Mouse (Mus musculus) embryonic facial prominence, embryonic 15.5 days (tissue): ENCODE measurements around the gene Gm21981. TPM values are rescaled to one million over a fixed set of nuclear protein-coding genes. Genes with fewer than 3 reads are reported as not detected.

ENCODE experiments used
- ATAC-seq: fragments of 200-750 bp; cut with Nextera tagmentation; 2 replicates; pipeline ENCODE4 v1.8.0; 2017; ENCODE audit warnings: low read depth, moderate TSS enrichment; ENCODE audit not compliant: insufficient number of reproducible peaks, low FRiP score, low TSS enrichment
- H3K27ac ChIP-seq: fragments of 300-500 bp; sonication (generic); replicated peaks from 2 replicates; pipeline ENCODE4 v1.5.1; 2015; ENCODE audit warnings: mild to moderate bottlenecking, inconsistent platforms
- H3K27me3 ChIP-seq: fragments of 300-500 bp; sonication (generic); 2 replicates; pipeline ENCODE4 v1.6.1; 2015; ENCODE audit warnings: inconsistent platforms
- H3K36me3 ChIP-seq: fragments of 300-500 bp; sonication (generic); 2 replicates; pipeline ENCODE4 v1.6.1; 2015; ENCODE audit warnings: mild to moderate bottlenecking, inconsistent platforms
- H3K4me1 ChIP-seq: fragments of 300-500 bp; sonication (generic); 2 replicates; pipeline ENCODE4 v1.6.1; 2015; ENCODE audit warnings: inconsistent platforms
- H3K4me2 ChIP-seq: fragments of 300-500 bp; sonication (generic); replicated peaks from 2 replicates; pipeline ENCODE4 v1.6.1; 2015; ENCODE audit warnings: mild to moderate bottlenecking, inconsistent platforms
- H3K4me3 ChIP-seq: fragments of 300-500 bp; sonication (generic); replicated peaks from 2 replicates; pipeline ENCODE4 v1.5.1; 2015; ENCODE audit warnings: mild to moderate bottlenecking, inconsistent platforms
- H3K9ac ChIP-seq: fragments of 300-500 bp; sonication (generic); 2 replicates; pipeline ENCODE4 v1.6.1; 2015; ENCODE audit warnings: inconsistent platforms
- H3K9me3 ChIP-seq: fragments of 300-500 bp; sonication (generic); replicated peaks from 2 replicates; pipeline ENCODE4 v1.6.1; 2016; ENCODE audit warnings: inconsistent platforms
- WGBS: fragments of 180-500 bp; shearing (Covaris S2); methylation state at CpG from one replicate; pipeline ENCODE4 v1.1.7; 2015; 5-methylcytosine and 5-hydroxymethylcytosine counted together
- polyA plus RNA-seq: library from polyadenylated mRNA; unstranded; fragments of >200 nt; fragmentation: Nextera tagmentation; extraction: Ambion mirVana; gene quantifications from 2 replicates; pipeline ENCODE4 v1.2.1, GENCODE M21; 2015

Gm21981 gene
- 0.12 and 0.24 TPM in 2 replicates for polyA plus RNA-seq

DNA sequence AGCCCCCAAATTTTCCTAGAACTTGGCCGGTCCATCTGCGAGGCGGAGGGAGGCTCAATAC lies at the start of gene Gm21981:
TSS of gene Gm21981 (minus strand) at position 14 of the 61 bp plus-strand sequence.
- H3K4me2 ChIP-seq = peak within 1 kb of the TSS; percentile 89
- no peak for ATAC-seq
- H3K4me1 ChIP-seq = peaks cover 21% of the 10 kb centered on the region
- H3K27ac ChIP-seq = peak within 1 kb of the TSS; percentile 45
- peak within 1 kb of the TSS; percentile 79 for H3K4me3 ChIP-seq
- H3K36me3 ChIP-seq = 0 out of 2 replicates have a peak, but pooled peaks cover 5% of the 10 kb centered on the region
- WGBS = 0% methylated on average over 3 of the region's 3 CpGs
- peak within 1 kb of the TSS; percentile 78 for H3K9ac ChIP-seq
- no peaks in the 10 kb centered on the region for H3K27me3 ChIP-seq
- H3K9me3 ChIP-seq = no peaks in the 10 kb centered on the region

- H3K4me1 ChIP-seq = peaks cover 18% of the 10 kb centered on the region
- no peak overlapping the region for H3K4me2 ChIP-seq
- ATAC-seq = no peak
- no peak overlapping the region for H3K27ac ChIP-seq
- no peaks in the 10 kb centered on the region for H3K9me3 ChIP-seq
- no peaks in the 10 kb centered on the region for H3K36me3 ChIP-seq
- H3K4me3 ChIP-seq = no peak overlapping the region
- H3K9ac ChIP-seq = no peak overlapping the region
- WGBS = 34% methylated on average over 16 of the region's 16 CpGs
- no peaks in the 10 kb centered on the region for H3K27me3 ChIP-seq
Observed at GRCm38 (mm10) chr17:47742991-47743734, 48.9 kb upstream of the Gm21981 start.

DNA sequence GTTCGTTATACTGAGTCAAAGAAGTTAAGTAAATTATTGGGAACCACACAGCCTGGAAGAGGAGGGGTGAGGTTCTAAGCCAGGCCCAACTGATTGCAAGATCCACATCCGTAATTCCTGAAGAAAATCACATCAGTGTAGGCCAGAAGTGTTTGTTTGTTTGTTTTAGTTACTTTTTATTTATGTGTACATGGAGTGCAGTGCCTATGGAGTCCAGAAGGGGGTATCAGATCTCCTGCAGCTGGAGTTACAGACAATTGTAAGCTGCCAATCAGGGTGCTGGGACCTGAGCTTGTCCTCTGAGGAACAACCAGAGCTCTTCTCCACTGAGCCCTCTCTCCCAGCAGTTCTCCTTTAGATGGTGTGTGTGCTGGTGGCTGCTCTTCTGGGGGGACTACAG lies 45.9 kb upstream of the Gm21981 start:
- no peak overlapping the region for H3K27ac ChIP-seq
- no peaks in the 10 kb centered on the region for H3K9me3 ChIP-seq
- H3K4me2 ChIP-seq = no peak overlapping the region
- WGBS = 56% methylated on average over 2 of the region's 2 CpGs
- no peak for ATAC-seq
- H3K4me3 ChIP-seq = no peak overlapping the region
- H3K27me3 ChIP-seq = no peaks in the 10 kb centered on the region
- H3K9ac ChIP-seq = no peak overlapping the region
- H3K4me1 ChIP-seq = peaks cover 22% of the 10 kb centered on the region
- no peaks in the 10 kb centered on the region for H3K36me3 ChIP-seq

DNA sequence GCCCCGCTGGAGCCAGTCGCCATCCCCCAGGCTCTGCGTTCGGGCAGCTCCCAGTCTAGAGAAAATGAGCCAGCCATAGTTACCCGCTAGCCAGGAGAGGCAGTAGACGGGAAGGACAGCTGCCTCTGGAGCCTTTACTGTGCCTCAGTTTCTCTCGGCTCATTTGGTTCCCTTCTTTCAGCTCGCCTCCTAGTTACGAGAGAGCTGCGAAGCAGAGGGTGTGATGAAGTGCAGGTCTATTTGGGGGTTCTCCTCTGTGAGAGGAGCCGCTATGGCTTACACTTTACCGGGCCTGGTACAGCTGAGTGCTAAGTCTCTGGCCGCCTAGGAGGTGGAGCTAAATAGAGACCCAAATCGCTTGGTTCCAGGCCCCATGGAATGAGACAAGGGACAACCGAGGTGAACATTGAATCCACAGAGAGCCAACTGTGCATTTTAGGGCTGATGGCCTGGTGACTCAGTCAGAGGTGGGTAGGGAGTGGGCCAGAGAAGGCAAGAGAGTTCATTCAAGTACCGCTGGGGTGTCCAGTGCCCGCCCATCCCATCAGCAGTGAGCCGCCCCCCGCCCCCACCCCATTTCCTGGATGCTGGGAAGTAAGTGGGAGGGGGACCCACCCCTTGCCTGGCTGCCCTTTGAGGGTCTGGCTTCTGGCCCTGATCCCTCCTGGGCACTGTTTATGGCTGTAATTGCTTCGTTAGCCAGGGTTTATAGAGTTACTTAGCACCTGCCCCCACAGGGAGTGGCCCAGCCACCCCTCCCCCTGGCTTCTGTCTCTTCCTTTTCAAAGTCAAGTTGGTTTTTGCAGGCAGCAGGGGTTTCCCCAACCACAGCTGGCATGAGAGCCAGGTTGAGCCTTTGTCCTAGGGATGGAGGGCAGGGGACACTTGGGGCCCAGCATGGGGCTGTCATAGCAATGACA lies 44.9 kb upstream of the Gm21981 start:
- Histone ChIP-seq H3K36me3 (no peaks in the 10 kb centered on the region), H3K9ac (peak overlapping the region; percentile 68), H3K4me3 (peak overlapping the region; percentile 82), H3K4me1 (peaks cover 22% of the 10 kb centered on the region), H3K27ac (peak overlapping the region; percentile 84), H3K27me3 (no peaks in the 10 kb centered on the region), H3K9me3 (no peaks in the 10 kb centered on the region), H3K4me2 (peak overlapping the region; percentile 97)
- WGBS = 7% methylated on average over 19 of the region's 20 CpGs
- ATAC-seq = no peak

- Histone ChIP-seq H3K36me3 (no peaks in the 10 kb centered on the region), H3K4me1 (peaks cover 22% of the 10 kb centered on the region), H3K9me3 (no peaks in the 10 kb centered on the region), H3K4me3 (peak overlapping the region; percentile 82), H3K27ac (peak overlapping the region; percentile 84), H3K9ac (peak overlapping the region; percentile 68), H3K27me3 (no peaks in the 10 kb centered on the region), H3K4me2 (peak overlapping the region; percentile 97)
- ATAC-seq = peak; percentile 52
- under 1% methylated on average over 59 of the region's 61 CpGs for WGBS
Observed at GRCm38 (mm10) chr17:47738066-47738878, 44.0 kb upstream of the Gm21981 start.

- Histone ChIP-seq H3K9me3 (no peaks in the 10 kb centered on the region), H3K36me3 (no peaks in the 10 kb centered on the region), H3K4me3 (peak overlapping the region; percentile 82), H3K9ac (peak overlapping the region; percentile 68), H3K4me1 (peaks cover 22% of the 10 kb centered on the region), H3K4me2 (peak overlapping the region; percentile 97), H3K27me3 (no peaks in the 10 kb centered on the region), H3K27ac (peak overlapping the region; percentile 84)
- WGBS = under 1% methylated on average over 59 of the region's 60 CpGs
- ATAC-seq = peak; percentile 90
Observed at GRCm38 (mm10) chr17:47737271-47738065, 43.2 kb upstream of the Gm21981 start.

DNA sequence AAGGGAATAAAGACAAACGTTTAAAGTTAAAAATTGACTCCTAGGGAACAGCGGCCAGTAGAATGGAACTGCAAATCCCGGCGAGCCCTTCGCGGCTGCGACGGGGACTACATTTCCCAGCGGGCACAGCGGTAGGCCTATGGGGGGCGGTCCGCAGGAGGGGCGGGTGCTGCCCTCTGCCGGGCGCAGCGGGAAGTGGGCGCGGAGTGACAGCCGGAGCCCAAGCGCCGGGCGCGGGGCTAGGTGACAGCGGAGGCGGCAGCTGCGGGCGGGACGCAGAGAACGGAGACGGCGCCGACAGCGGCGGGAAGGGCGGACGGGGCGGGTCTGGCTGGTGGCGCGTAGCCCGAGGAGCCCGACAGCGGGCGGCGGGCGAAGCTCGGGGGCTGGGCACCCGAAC lies 42.6 kb upstream of the Gm21981 start, which contains the start of gene Tfeb:
TSS of gene Tfeb (plus strand) at position 175 of the 400 bp plus-strand sequence.
- peak within 1 kb of the TSS; percentile 82 for H3K4me3 ChIP-seq
- peak within 1 kb of the TSS; percentile 84 for H3K27ac ChIP-seq
- 2% methylated on average over 38 of the region's 47 CpGs for whole genome bisulfite sequencing
- no peaks in the 10 kb centered on the region for H3K36me3 ChIP-seq
- peak within 1 kb of the TSS; percentile 68 for H3K9ac ChIP-seq
- peak; percentile 81 for ATAC-seq
- no peaks in the 10 kb centered on the region for H3K27me3 ChIP-seq
- peak within 1 kb of the TSS; percentile 97 for H3K4me2 ChIP-seq
- peaks cover 22% of the 10 kb centered on the region for H3K4me1 ChIP-seq
- H3K9me3 ChIP-seq = no peaks in the 10 kb centered on the region

DNA sequence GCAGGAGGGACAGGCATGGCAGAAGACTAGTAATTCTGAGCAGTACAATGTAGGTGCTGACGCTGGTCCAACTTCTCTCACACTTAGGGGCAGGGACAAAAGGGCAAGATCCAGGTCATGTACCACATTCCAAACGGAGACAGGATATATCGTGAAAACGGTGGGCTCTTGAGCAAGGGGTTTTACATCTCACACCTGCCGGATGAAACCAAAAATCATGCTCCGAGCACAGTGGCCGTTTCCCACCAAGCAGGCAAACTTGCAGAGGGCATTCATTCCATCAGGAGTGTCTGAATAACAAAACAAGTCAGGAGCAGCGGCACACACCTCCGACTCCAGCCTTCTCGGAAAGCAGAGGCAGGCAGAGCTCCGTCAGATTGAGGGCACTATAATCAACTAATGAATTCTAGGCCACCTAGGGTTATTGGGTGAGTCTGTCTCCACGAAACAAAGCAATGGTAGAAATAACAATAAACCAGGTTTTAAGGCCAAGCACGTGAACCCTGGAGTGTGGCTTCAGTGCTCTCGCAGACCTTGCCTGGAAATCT lies 41.4 kb upstream of the Gm21981 start:
- Histone ChIP-seq H3K4me2 (no peak overlapping the region), H3K9ac (no peak overlapping the region), H3K4me3 (no peak overlapping the region), H3K36me3 (no peaks in the 10 kb centered on the region), H3K27me3 (no peaks in the 10 kb centered on the region), H3K27ac (no peak overlapping the region), H3K4me1 (peaks cover 22% of the 10 kb centered on the region), H3K9me3 (no peaks in the 10 kb centered on the region)
- 71% methylated on average over 14 of the region's 14 CpGs for WGBS
- no peak for ATAC-seq

- Histone ChIP-seq H3K27me3 (no peaks in the 10 kb centered on the region), H3K36me3 (no peaks in the 10 kb centered on the region), H3K4me1 (no peaks in the 10 kb centered on the region), H3K9ac (no peak overlapping the region), H3K4me2 (no peak overlapping the region), H3K4me3 (no peak overlapping the region), H3K27ac (no peak overlapping the region), H3K9me3 (no peaks in the 10 kb centered on the region)
- no peak for ATAC-seq
- 55% methylated on average over 24 of the region's 24 CpGs for WGBS
Observed at GRCm38 (mm10) chr17:47730633-47731575, 36.6 kb upstream of the Gm21981 start.

GRCm38 (mm10) chr17:47726566-47726965 lies 32.3 kb upstream of the Gm21981 start, which contains the start of gene Pgc:
Gene Pgc (plus strand): TSS chr17:47726842.
- H3K4me2 ChIP-seq = no peak within 1 kb of the TSS
- WGBS = 79% methylated on average over 11 of the region's 11 CpGs
- no peaks in the 10 kb centered on the region for H3K9me3 ChIP-seq
- H3K4me1 ChIP-seq = no peaks in the 10 kb centered on the region
- no peak within 1 kb of the TSS for H3K27ac ChIP-seq
- no peak for ATAC-seq
- no peaks in the 10 kb centered on the region for H3K27me3 ChIP-seq
- no peak within 1 kb of the TSS for H3K9ac ChIP-seq
- H3K4me3 ChIP-seq = no peak within 1 kb of the TSS
- no peaks in the 10 kb centered on the region for H3K36me3 ChIP-seq
